Mouse (Mus musculus) CH12F3 (cell line): ENCODE results near the gene Il20rb.

Experiments used
- in situ Hi-C: fragments of 300-500 bp; cut with MboI; formaldehyde crosslinking; loops from 2 replicates; pipeline ENCODE4 v1.14.3; 2020; ENCODE audit warnings: low sequenced_read_pairs

The Il20rb gene

GRCm38 (mm10) chr9:100486431-100486830, at the start of gene Il20rb:
Il20rb (minus strand) TSS chr9:100486788.
- in situ Hi-C loops, result no loop called here

DNA sequence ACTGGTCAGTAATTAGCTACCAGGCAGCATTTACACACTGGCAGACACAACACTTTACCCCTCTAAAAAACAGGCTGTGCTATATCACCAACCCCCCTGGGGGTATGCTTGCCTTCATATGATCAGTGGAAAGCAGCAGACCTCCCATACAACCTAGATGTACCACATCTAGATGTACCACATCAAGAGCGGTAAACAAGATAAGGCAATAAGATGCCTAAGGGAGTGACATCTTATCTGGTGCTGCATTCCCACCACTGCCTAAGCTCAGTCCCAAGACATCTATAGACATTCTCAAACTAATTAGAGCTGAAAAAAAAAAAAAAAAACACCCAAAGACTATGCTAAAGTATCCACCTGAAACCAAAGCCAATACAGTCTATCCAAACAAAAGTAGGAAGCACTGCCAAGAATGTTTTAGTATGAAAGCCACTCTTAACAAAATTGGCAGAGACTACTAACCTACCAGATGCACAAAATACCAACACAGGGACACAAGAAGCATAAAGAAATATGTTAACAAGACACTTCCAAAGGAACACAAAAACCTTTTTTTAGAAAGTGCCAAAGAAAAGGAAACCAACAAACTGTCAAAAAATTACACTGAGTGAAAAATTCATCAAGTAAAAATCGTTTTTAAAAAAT, 49.2 kb upstream of the Il20rb start:
- in situ Hi-C loops, result no loop called here

DNA sequence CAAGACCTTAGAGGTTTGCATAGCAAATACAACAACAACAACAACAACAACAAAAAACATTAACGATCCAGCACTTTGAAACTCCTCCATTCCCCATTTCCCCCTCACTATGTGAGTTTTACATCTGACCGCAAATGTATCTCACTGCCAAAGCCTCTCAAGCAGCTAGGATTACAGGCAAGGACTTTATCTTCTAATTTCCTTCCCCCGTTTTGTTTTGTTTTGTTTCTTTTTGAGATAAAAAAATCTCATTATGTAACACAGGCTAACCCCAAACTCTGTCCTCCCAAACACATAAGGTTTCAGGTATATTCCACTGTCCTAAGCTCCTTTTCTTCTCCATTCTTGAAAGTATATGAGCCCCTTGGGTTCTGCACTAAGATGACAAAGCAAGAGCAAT, 48.1 kb upstream of the Il20rb start:
- in situ Hi-C loops, result no loop called here

DNA sequence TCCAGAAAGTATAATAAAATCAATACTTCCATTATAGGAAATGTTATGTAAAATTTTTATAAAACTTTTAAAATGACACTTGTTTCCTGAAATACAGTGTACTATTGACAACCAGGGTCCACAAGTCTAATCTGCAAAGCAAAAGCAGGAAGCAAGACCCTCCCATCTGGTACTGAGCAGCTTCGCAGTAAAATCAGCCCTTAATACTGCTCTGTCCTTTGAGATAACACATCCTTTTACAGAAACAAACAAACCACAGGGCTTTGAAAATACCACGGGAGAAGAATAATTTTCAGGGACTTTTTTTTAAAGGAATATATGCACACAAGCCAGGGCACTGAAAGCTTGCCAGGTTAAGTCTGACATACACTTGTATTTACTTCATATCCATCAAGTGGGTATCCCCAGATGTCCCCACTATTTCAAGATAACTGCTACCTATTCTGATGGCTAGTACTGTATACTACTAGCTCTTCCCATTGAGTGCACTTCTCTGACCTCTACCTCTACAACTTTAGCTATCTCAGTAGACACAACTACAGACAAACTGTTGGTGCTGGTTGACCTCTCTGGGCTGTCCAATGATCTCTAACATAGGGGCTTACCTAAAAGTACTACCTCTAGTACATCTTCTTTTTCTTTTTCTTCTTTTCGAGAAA, 46.4 kb upstream of the Il20rb start:
- in situ Hi-C loops, result no loop called here

- in situ Hi-C loops, result no loop called here
These were observed 44.7 kb upstream of the Il20rb start for GRCm38 (mm10) chr9:100531296-100531695.

DNA sequence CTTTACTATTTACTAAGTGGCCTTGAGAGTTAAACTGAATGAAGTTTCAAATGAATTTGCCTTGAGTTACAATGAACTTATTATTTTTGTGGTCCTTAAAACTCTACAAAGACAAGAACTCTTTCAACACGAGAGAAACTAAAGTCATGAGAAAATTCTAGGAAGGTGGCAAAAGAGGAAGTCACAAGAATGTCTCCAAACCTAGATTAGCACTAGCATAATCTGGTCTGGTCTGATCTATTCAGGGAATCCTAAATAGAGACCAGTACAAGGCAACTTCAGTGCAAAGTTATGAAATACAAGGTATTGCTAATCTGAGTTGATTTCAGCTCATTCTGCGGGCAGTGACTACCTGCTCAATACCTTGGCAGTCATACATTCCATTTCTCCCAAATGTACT, 38.6 kb upstream of the Il20rb start:
- in situ Hi-C loops, result no loop called here

DNA sequence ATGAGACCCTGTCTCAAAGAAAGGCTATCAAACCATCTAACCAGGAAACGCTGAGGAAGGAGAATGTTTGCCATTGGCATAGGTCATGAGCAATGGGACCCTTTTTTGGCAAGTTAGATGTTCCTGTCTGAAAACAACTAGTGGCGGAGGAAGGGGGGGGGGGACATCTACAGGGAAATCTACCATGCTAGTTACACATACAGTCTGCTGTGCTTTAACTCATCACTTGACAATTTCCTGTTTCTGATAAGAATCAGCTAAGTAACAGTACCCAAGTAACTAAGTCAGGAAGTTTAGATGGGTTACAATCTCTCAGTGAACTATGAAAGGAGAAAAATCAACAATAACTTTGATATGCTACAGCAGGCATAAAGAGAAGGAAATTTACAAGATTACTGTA, 35.4 kb upstream of the Il20rb start:
- in situ Hi-C loops, result no loop called here

- in situ Hi-C loops, result no loop called here
These were observed 34.0 kb upstream of the Il20rb start for GRCm38 (mm10) chr9:100520586-100520985.

- in situ Hi-C loops, result no loop called here
These were observed 33.4 kb upstream of the Il20rb start for GRCm38 (mm10) chr9:100520012-100520411.

GRCm38 (mm10) chr9:100507581-100507980, 21.0 kb upstream of the Il20rb start:
- in situ Hi-C loops, result no loop called here

GRCm38 (mm10) chr9:100506652-100507051, 20.1 kb upstream of the Il20rb start:
- in situ Hi-C loops, result no loop called here

DNA sequence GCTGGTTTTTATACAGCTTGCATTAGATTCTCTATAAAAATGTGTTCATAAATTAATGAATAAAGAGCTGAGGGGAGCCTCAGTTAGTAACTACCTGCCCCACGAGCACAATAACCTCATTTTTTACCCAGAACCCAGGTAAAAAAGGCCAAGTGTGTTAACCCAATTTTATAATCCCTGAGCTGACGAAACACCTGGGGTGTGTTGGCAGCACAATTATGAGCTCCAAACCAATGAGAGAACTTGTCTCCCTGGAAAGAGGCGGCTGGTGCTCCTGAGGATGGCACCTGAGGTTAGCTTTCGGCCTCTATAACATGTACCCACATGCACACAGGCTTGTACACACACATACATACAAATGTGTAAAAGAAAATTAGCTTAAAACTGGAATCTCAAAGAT, 18.9 kb upstream of the Il20rb start:
- in situ Hi-C loops, result no loop called here

DNA sequence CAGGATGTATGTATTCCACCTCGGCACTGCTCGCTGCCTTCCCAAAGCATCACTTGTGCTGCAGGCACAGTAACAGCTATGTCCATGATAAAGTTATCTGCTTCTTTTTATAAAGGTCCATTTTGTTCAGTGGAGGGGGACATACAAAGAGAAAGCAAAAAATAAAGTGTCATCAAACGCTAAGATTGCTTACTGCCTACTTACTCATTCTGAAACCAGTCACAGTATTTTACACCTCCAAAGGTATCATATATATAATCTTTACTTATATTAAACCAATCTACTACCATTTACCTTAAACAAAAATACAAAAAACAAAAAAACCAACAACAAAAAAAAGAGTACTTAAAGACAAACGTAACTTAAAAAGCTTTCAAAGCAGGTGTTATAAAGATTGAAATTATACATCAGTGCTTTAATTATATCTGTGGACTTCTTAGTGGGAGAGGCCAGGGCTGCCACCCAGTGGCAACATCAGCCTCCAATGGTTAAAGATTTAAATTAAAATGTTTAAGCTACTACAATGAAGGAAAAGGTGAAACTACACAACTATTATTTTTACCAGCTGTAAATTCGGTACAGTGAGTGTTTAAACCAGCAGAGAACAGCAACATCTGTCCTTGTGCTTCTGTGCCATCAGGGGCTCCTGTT, 7.1 kb upstream of the Il20rb start:
- in situ Hi-C loops, result no loop called here

DNA sequence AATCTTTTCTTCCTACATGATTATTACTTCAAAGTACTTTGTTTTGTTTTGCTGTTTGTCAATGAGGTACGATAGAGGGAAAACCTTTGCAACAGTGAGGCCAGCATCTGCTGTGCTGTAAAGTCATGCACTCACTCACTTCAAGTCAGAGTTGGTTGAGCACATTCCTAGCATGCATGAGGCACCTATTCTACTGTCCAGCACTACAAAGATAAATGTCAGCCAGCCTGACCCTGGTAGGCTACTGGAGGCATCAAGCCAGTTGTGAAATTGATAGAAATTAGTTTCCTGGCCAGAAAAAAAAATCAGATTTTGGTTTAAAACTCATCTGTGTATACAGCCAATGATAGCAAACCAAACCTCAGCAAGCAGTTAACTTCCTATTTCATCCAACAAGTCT, 4.8 kb upstream of the Il20rb start:
- in situ Hi-C loops, result no loop called here

DNA sequence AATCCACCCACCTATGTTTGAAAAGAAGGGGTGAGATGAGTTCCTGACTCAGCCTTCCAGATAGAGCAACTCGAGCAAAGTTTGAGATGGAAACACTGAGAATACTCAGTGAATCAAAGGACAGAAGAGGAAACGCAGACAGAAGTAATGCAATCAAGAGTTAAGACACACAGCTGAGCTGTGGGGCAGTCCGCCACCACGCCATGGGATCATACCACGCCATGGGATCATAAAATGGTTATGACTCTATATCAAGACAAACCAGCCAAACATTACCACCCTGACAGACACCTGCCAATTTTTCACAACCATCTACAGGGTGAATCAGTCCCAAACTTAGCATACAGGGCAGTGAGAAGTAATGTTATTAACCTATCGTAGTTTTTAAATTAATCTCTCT, 2.4 kb upstream of the Il20rb start:
- in situ Hi-C loops, result no loop called here

GRCm38 (mm10) chr9:100488056-100488713, 1.6 kb upstream of the Il20rb start:
- in situ Hi-C loops, result no loop called here

DNA sequence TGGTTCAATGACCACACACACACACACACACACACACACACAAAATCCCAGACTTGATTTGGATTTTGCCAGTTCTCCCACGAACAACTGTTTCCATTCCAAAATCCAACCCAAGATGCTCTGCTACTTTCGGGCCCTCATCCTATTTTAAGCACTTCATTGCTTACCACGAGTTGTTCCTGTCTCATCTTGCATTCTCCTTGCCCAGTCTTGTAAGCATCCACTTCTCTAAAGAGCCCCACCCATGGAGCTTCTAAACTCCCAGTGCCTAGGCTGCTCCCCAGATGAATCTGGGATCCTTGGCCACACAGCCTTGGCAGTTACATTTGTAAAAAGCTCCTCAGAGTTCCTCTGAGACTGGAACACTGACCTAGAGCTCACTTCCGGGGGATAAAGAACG, 3.3 kb downstream of the Il20rb start:
- in situ Hi-C loops, result no loop called here

GRCm38 (mm10) chr9:100481626-100482025, 5.0 kb downstream of the Il20rb start:
- in situ Hi-C loops, result no loop called here

DNA sequence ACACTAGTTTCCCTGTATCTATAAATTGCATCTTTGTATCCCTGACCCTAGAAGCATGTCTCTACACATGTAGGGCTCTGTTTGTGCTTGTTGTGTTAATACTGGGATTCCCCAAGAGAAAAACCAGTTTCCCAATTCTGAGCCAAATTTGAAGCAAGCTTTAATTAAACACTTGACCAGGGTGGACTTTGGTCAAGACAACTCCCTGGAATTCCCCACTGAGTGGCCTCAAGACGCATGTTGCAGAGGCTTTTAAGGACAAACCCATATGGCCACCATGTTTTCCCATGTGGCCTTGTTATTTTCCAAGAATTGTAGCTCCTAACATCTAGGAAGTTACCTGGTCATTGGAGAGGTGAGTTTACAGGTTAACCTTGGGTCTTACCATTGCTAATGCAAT, 12.5 kb downstream of the Il20rb start:
- in situ Hi-C loops, result loop anchor here (25.0 kb wide), 1 partner anchor 163 kb away; no protein-coding TSS in a partner anchor

DNA sequence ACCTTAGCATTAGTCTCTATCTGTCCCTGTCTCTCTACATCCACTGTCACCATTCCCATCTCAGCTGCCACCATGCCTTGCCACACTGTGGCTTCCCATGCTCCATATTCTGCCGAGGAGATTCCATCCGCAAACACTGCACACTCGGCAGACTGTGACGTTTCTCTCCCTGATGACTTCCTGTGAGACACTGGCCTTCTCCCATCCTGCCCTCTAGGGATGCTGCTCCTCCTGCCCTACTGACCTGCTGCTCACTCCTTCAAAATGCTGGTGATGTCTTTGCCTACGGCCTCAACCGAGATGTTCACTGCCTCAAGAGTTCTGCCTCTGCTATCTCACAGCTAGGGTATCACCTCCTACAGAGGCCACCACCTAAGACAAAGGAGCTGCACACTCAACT, 13.2 kb downstream of the Il20rb start:
- in situ Hi-C loops, result loop anchor here (25.0 kb wide), 1 partner anchor 164 kb away; no protein-coding TSS in a partner anchor

GRCm38 (mm10) chr9:100472931-100473330, 13.7 kb downstream of the Il20rb start:
- in situ Hi-C loops, result loop anchor here (25.0 kb wide), 1 partner anchor 164 kb away; no protein-coding TSS in a partner anchor

DNA sequence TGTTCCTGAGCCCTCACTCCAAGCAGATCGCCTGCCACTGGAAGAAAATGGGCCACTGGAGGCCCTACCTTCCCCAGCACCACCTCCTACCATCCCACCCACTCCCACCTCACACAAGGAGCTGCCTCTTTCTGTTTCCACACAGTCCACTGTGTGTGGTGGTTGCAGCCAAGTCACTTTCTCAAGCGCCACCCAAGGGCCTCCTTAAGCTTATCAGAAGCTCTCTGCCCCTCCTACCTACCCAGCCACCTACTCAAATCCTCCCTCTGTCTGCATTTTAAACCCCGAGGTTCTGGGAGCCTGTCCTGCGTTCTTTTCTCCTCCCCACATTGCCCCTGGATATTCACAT, 15.0 kb downstream of the Il20rb start:
- in situ Hi-C loops, result loop anchor here (25.0 kb wide), 1 partner anchor 166 kb away; no protein-coding TSS in a partner anchor
